Mouse (Mus musculus) urinary bladder, postnatal 10 days (tissue): ENCODE data around the gene Avpr1b.
"Not testable (repeated sequence)": the region's sequence is repeated elsewhere in the genome, so short reads cannot be mapped to it uniquely, and the experiment has no call there.

Source experiments
- DNase-seq: peaks from one replicate; pipeline ENCODE4 v3.0.0; 2022; ENCODE audit warnings: low spot score

Gene Avpr1b

GRCm38 (mm10) chr1:131598905-131599304, at the start of gene Avpr1b:
Gene Avpr1b (plus strand): TSS chr1:131599239.
- DNase-seq: no peak

DNA sequence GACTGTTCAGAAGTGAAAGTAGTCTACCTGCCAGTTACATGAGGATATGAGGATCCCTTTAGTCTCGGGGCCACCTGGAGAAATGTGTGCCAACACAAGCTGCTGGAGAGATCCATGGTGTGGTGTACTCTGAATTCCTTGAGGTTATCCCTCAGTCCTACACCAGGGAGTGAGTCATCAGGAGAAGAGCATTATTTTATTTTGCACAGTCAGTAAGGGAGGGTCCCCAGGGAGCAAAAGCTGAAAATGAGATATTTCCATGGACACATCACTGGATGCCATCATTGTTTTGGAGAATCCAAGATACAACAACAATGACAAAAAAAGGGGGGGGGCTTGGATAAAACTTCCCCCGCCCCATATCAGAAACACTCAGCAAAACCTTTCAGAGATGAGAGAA, 47.1 kb upstream of the Avpr1b start:
- DNase-seq: no peak

- no peak for DNase-seq
These were observed 45.6 kb upstream of the Avpr1b start for GRCm38 (mm10) chr1:131553428-131553827.

GRCm38 (mm10) chr1:131555042-131555812, 43.8 kb upstream of the Avpr1b start:
- peak; percentile 43 for DNase-seq

GRCm38 (mm10) chr1:131560500-131560899, 38.5 kb upstream of the Avpr1b start:
- no peak for DNase-seq

DNA sequence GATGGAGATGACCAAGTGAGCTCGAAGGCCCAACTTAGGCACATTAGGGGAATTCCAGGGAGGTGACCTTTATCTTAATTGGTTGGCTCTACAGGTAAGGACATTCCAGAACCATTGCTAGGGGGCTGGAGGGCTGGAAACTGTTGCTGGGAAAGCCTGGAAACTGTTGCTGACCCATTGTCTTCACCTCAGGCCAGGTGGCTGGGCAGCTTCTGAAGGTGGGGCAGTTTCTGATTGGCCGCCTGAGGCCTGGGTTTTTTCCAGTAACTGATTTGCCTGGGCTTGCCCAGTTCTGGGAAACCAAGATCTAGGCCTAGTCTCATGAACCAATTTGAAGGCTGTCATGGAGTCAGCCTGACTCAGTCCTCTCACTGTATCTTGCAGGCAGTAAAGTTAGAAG, 37.0 kb upstream of the Avpr1b start:
- no peak for DNase-seq

DNA sequence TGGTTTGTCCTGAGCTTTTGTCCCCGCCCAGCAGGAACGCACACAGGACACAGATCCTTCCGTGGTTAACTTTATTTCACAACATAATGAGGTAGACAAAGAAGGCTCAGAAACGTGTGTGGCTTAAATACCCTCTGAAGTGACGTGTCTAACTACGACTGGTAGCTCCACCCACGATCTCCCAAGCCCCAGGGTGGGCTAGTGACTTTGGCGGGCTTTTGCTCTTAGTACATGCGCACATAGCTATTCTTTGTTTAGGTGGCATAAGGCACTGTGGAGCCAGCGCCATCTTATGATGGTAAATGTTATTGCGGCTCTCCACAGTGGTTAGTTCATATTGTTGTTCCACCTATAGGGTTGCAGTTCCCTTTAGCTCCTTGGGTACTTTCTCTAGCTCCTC, 33.0 kb upstream of the Avpr1b start:
- DNase-seq: not testable (repeated sequence)

- no peak for DNase-seq
These were observed 29.3 kb upstream of the Avpr1b start for GRCm38 (mm10) chr1:131569721-131570120.

DNA sequence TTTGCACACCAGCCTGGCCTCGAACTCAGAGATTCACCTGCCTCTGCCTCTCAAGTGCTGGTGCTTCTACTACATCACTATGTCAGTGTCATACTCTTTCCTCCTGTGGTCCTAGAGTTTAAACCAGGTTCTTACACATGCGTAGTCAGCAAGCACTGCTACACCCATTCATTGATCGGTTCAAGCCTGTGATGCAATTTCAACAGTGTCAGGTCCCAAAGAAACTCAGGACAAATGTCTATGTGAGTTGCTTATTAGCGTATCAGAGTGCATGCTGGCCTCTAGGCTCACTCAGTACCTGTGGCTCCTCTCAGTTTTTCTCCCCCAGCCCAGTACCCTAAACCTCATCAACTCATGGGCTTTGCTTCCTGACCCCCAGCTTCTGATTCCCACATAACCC, 28.6 kb upstream of the Avpr1b start:
- DNase-seq: no peak

DNA sequence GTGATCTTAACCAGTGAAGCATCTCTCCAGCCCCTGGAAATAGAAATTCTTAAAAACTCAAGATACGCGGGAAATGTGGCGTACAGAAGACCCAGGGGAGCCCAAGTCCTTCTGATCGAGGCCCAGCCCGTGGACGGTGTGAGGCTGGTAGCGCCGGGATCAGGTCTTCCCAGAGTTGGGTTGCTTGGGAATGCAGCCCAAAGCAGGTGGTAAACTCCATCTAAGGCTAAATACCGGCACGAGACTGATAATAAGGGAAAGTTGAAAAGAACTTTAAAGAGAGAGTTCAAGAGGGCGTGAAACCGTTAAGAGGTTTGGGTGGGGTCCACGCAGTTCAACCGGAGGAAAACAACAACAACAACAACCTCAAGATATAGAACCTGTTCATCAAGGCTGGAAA, 25.3 kb upstream of the Avpr1b start:
- peak; percentile 16 for DNase-seq

DNA sequence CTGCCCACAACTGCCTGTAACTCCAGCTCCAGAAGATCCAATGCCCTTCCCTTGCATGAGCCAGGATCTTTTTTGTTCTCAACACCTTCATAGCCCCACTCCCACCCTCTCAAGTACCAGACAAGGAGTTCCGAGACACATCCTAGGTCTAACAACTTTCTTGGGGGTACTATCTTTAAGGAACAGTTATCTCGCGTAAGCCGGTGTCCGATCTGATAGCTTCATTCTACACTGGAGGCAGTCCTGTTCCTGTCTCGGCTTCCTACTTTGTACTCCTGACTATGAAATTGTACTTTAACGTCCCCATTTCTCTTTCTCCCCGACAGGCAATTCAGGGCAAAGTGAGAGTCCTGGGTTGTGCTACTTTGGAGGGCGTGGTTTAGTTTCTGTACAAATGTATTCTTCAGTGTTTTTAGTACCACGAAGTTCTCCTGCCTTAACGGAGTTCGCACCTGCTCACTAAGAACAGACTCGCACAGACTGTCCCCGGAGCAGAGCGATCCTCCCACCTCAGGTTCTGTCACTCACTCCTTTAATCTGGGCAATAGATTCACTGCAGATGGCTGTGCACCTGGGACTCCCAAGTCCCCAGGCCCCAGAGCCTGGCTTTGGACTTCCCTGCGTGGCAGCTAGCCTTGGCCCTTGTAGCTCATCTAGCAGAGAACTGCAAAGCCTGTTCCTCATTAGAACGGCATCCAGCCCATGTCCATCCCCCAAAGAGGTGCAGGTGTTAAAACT, 19.9 kb upstream of the Avpr1b start:
- no peak for DNase-seq

DNA sequence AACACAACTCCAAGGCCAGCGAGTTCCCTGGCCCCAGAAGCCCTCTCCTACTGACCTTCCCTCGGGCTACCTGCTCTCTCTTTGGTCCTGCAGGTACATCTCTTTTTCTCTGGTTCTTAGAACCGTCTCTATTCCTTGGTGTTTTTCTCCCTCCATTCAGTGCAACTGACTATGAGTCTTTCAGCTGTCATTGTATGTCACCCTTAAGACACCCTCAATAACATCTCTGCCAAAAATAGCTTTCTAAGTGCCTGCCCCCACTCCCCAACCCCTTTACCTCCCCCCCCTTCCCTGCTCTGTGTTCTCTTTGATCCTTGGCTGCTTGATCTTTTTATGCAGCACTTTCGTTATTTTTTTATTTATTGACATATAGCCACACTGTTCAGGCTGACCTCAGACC, 18.6 kb upstream of the Avpr1b start:
- DNase-seq: no peak

DNA sequence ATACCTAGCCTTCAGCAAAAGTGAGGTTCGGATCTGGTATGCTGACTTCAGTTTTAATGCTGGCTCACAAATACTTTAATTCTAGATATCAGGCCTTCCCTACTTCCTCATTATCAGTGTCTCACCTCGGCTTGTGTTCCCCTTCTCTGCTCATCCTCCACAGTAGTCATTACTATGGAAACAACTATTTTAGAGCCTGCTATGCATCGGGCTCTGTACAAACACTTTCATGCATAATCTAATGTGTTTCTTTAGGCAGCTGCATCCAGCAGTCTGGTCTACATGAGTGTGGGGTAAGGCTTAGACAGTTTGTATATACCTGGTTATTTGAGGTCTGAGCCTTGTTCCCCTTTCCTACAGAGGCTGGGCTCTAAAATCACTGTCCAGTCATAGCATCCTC, 15.4 kb upstream of the Avpr1b start:
- DNase-seq: no peak

DNA sequence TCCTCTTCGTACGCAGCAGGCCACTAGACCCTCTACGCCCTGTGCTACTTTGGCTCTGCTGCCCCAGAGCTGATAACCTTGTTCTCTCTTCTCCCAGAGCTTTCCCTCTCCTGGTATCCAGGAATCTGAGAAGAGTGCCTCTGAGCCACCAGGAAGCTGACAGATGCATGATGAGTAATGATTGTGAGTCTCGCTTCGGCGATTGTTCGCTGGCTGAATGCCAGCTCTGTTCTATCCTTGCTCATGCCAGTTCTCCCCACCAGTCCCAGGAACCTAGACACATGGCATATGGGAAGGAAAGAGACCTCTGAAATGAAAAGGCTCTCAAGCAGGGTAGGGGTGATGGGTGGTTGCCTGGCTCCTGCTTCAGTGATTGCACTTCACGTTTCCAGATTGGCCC, 12.2 kb upstream of the Avpr1b start:
- no peak for DNase-seq

DNA sequence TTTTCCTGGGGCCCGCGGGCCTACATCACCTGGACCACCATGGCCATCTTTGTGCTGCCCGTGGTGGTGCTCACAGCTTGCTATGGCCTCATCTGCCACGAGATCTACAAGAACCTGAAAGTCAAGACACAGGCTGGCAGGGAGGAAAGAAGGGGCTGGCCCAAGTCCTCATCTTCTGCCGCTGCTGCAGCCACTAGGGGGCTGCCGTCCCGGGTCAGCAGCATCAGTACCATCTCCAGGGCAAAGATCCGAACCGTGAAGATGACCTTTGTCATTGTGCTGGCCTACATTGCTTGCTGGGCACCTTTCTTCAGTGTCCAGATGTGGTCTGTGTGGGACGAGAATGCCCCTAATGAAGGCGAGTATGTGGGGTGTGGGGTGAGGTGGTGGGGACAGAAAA, 1.3 kb downstream of the Avpr1b start:
- no peak for DNase-seq

- no peak for DNase-seq
These were observed 7.7 kb downstream of the Avpr1b start for GRCm38 (mm10) chr1:131606719-131607118.

DNA sequence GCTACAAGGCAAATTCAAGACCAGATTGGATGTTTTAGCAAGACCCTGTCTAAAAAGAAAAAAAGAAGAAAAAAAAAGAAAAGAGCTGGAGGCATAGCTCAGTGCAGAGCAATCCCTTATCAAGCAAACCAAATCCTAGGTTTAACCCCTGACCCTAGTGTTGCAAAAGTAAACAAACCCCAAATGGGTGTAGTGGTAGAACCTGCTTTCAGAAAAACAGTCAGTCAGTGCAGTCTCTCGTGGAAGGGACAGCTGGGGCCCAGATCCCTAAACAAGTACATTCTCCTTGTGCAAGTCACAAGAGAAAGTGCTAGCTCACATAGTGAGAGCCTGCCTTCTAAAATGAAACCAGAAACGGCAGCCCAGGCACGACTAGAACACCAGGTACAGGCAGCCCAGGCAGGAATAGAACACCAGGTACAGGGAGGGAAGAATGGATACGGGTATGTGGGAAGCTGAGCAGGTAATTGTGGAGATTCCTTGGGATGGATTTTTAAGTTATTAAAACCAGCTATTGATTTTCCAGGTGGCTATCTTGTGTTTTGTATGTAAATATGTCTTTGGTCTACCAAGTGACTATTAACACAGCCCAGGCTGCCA, 13.6 kb downstream of the Avpr1b start:
- peak; percentile 30 for DNase-seq

DNA sequence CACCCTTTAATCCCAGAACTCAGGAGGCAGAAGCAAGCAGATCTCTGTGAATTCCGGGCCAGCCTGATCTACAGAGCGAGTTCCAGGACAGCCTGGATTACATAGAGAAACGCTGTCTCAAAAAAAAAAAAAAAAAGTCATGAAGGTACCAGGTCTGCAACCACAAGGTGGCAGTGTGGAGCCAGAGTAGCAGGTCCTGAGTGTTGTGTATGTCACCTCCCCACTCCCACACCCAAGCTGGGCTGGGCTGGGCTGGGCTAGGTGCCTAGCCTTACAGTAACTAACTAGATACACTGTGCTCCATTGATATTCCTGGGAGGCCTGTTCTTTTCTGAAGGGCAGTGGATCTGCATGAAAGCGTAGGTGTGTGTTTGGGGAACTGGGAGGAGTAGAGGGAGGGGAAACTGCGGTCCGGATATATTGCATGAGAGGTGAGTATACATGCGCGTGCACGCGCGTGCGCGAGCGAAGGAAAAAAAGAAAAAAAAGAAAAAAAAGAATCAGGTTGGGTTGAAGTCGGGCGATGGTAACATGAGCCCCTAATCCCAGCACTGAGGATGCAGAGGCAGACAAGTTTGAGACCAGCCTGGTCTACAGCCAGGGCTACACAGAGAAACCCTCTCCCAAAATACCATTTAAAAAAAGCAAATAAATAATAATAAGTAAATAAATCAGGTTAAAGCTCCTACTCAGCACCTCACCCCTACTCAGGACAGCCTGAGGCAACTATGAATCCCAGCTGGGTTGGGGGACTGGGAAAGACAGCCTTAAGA, 14.5 kb downstream of the Avpr1b start:
- DNase-seq: peak; percentile 45

DNA sequence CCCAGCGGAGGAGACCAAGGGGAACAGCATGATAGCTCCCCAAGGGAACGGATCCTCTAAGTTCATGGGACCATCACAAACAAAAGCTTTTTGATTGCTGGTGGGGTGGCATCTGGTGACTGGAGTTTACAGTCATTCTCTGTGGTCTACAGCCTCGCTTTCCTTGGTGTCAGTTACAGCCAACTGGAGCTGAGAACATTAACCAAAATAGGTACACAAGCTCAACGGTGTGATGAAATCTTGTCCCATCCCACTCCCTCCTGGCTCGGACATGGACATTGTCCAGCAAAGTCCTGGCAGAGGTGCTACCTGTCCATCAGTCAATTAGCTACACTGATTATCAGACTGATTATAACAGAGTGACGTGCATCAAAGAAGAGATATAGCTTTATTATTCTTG, 15.6 kb downstream of the Avpr1b start:
- no peak for DNase-seq

- no peak for DNase-seq
These were observed 17.1 kb downstream of the Avpr1b start for GRCm38 (mm10) chr1:131616131-131616530.

DNA sequence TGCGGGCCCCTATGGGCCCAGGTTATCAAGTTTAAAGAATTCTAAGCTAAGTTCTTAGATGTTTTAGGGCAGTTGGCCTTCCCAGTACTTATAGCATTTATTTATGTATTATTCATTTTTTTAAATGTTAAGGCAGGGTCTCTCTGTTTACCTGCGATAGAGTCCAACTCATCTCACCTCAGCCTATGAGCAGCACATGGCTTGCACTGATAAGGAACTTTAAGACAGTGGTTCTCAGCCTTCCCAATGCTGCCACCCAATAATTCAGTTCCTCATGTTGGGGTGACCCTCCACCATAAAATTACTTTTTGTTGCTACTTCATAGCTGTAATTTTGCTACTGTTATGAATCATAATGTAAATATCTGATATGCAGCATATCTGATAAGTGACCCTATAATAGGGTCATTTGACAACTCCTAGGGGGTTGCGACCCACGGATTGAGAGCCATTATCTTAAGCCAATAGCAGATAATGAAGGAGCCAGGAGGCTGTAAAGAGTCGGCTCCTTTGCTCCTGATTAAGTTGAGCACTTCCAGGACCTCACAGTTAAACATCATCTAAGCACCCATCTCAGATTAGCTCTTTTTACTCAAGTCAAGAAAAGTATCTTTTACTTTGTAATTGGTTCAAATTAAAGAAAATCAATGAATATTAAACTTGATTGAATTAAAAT, 17.6 kb downstream of the Avpr1b start:
- no peak for DNase-seq

GRCm38 (mm10) chr1:131618576-131618975, 19.5 kb downstream of the Avpr1b start:
- DNase-seq: no peak
